9 mouse cellular contexts compared by ENCODE assay signal in genomic region chr12:8502546-8502945, GRCm38 (mm10). TPM values are rescaled to one million over a fixed set of nuclear protein-coding genes. Genes with fewer than 3 reads are reported as not detected.
DNase-seq lines count a peak whose midpoint lies in the region; ATAC-seq and TF ChIP-seq lines count a peak whose summit lies in the region.
"Had no signal": no experiment of that assay in that cellular context is flagged by ENCODE, and none has a peak within 500 bp of the region (broad histone marks: within the 10 kb centered on the region; RNA-seq: fewer than 3 reads in every experiment).

No protein-coding gene starts in this region.

- H3K4me3 ChIP-seq in intestine, postnatal 0 days (ENCODE audit: low read depth, low read length): no peak overlapping the region
- no peak overlapping the region for H3K4me3 ChIP-seq in intestine, embryonic 16.5 days (ENCODE audit: low read length)
- no peak overlapping the region for H3K4me3 ChIP-seq in cortical plate, adult 2 months (ENCODE audit: insufficient read depth, low read length)
- H3K4me3 ChIP-seq: neural tube, embryonic 13.5 days had no signal

- no peak overlapping the region for H3K4me2 ChIP-seq in intestine, postnatal 0 days (replicated peaks; ENCODE audit: low read depth)
- no peak overlapping the region for H3K4me2 ChIP-seq in intestine, embryonic 16.5 days (ENCODE audit: low read depth, low read length)
- H3K4me2 ChIP-seq: neural tube, embryonic 13.5 days had no signal

- peaks cover 7% of the 10 kb centered on the region; the same call in 1 of the 2 replicates for H3K4me1 ChIP-seq in intestine, postnatal 0 days (replicated peaks; ENCODE audit: control insufficient read depth, insufficient read depth, low read length)
- peaks cover 17% of the 10 kb centered on the region for H3K4me1 ChIP-seq in intestine, embryonic 16.5 days (ENCODE audit: control insufficient read depth, insufficient read depth, low read length)
- peaks cover 3% of the 10 kb centered on the region; the same call in 1 of the 2 replicates for H3K4me1 ChIP-seq in cortical plate, adult 2 months (ENCODE audit: control insufficient read depth, insufficient read depth, low read length)

- TF ChIP-seq CTCF in intestine, postnatal 0 days (IDR thresholded peaks at IDR 0.05; ENCODE audit: low read depth): peak; percentile 68
- peak; percentile 34; the same call in 1 of the 2 replicates for TF ChIP-seq CTCF in cortical plate, adult 2 months (IDR thresholded peaks at IDR 0.05; ENCODE audit: extremely low read depth, insufficient read depth, low read length)

- H3K27ac ChIP-seq in intestine, postnatal 0 days (ENCODE audit: low read depth, low read length): no peak overlapping the region
- H3K27ac ChIP-seq in intestine, embryonic 16.5 days (ENCODE audit: low read length): no peak overlapping the region
- H3K27ac ChIP-seq in cortical plate, adult 2 months (ENCODE audit: insufficient read depth, low read length): no peak overlapping the region
- H3K27ac ChIP-seq: neural tube, embryonic 13.5 days had no signal

- TF ChIP-seq POLR2A in cortical plate, adult 2 months (IDR thresholded peaks at IDR 0.05; ENCODE audit: extremely low read depth, insufficient read depth, low read length): no peak

- DNase-seq in 416B (ENCODE audit: low read depth): peak; percentile 81
- peak; percentile 55 for DNase-seq in T-cell, adult 2 months (ENCODE audit: low spot score)
- peak; percentile 78 for DNase-seq in kidney, postnatal 14 days
- peak; percentile 87 for DNase-seq in retina, embryonic 14.5 days (ENCODE audit: low spot score)
- DNase-seq in frontal cortex, postnatal 14 days (ENCODE audit: low spot score in 2 of 2): no peak

- no peaks in the 10 kb centered on the region for H3K27me3 ChIP-seq in intestine, postnatal 0 days (replicated peaks; ENCODE audit: control insufficient read depth, insufficient read depth, low read length)
- H3K27me3 ChIP-seq in intestine, embryonic 16.5 days (replicated peaks; ENCODE audit: control insufficient read depth, insufficient read depth, low read length): no peaks in the 10 kb centered on the region
- H3K27me3 ChIP-seq: neural tube, embryonic 13.5 days had no signal

- H3K9me3 ChIP-seq in intestine, postnatal 0 days (ENCODE audit: control insufficient read depth): no peaks in the 10 kb centered on the region
- no peaks in the 10 kb centered on the region for H3K9me3 ChIP-seq in intestine, embryonic 16.5 days (ENCODE audit: control insufficient read depth, low read length)
- H3K9me3 ChIP-seq: neural tube, embryonic 13.5 days had no signal

- WGBS in intestine, postnatal 0 days: 9% methylated on average over 6 of the region's 6 CpGs
- 17% methylated on average over 6 of the region's 6 CpGs for WGBS in intestine, embryonic 16.5 days

- H3K9ac ChIP-seq in intestine, postnatal 0 days (ENCODE audit: low read depth, low read length): no peak overlapping the region
- H3K9ac ChIP-seq in intestine, embryonic 16.5 days (ENCODE audit: low read depth, low read length): no peak overlapping the region
- H3K9ac ChIP-seq: neural tube, embryonic 13.5 days had no signal

- ATAC-seq in intestine, postnatal 0 days: no peak
- ATAC-seq in intestine, embryonic 16.5 days: no peak

- no peaks in the 10 kb centered on the region for H3K36me3 ChIP-seq in intestine, postnatal 0 days (ENCODE audit: control insufficient read depth, insufficient read depth)
- no peaks in the 10 kb centered on the region for H3K36me3 ChIP-seq in intestine, embryonic 16.5 days (ENCODE audit: control insufficient read depth, insufficient read depth, low read length)
- H3K36me3 ChIP-seq: neural tube, embryonic 13.5 days had no signal

RNA-seq across cellular contexts. Expression of gene Rhob, which starts 2.7 kb away (rescaled TPM):
- polyA plus RNA-seq in intestine, postnatal 0 days (2015; fragmentation: Nextera tagmentation; extraction: Ambion mirVana): 28.8 and 29.7 TPM in 2 replicates
- 24.1 and 24.6 TPM in 2 replicates for polyA plus RNA-seq in intestine, embryonic 16.5 days (2015; fragmentation: Nextera tagmentation; extraction: Ambion mirVana)
- polyA plus RNA-seq in cortical plate, adult 2 months (2012; rRNA removed): 353 and 368 TPM in 2 replicates

Comparison
In these comparisons a context has a peak if more than half of its experiments do, and no peak if none do; other contexts are left out.
1. DNase-seq: peak in 416B (single experiment), T-cell, adult 2 months (single experiment), kidney, postnatal 14 days (single experiment) and retina, embryonic 14.5 days (single experiment); none in frontal cortex, postnatal 14 days (0 of 2).
2. RNA of gene Rhob, which starts 2.7 kb away (polyA plus RNA-seq): 353 to 368 TPM in cortical plate, adult 2 months; 28.8 to 29.7 TPM in intestine, postnatal 0 days and 24.1 to 24.6 TPM in intestine, embryonic 16.5 days; every median in the first group is over 10 times any median in the second.